Mouse (Mus musculus) hindbrain, postnatal 0 days (tissue): Measurements from ENCODE around the gene Rab3ip. TPM values are rescaled to one million over a fixed set of nuclear protein-coding genes. Genes with fewer than 3 reads are reported as not detected.

Experiments used
- ATAC-seq: fragments of 200-750 bp; cut with Nextera tagmentation; 2 replicates; pipeline ENCODE4 v1.8.0; 2017; ENCODE audit warnings: mild to moderate bottlenecking, moderate TSS enrichment, moderate library complexity
- DNase-seq: peaks from one replicate; pipeline ENCODE4 v3.0.0-alpha.2; 2015; ENCODE audit warnings: low spot score
- H3K27ac ChIP-seq: fragments of 300-500 bp; sonication (generic); 2 replicates; pipeline ENCODE4 v1.5.1; 2014; ENCODE audit warnings: mild to moderate bottlenecking
- H3K27me3 ChIP-seq: fragments of 300-500 bp; sonication (generic); 2 replicates; pipeline ENCODE4 v1.6.1; 2014; ENCODE audit warnings: low read length, mixed read lengths; ENCODE audit not compliant: insufficient read depth
- H3K36me3 ChIP-seq: fragments of 300-500 bp; sonication (generic); 2 replicates; pipeline ENCODE4 v1.6.1; 2014; ENCODE audit warnings: low read length, mixed read lengths; ENCODE audit not compliant: insufficient read depth
- H3K4me1 ChIP-seq: fragments of 300-500 bp; sonication (generic); 2 replicates; pipeline ENCODE4 v1.6.1; 2014; ENCODE audit warnings: antibody characterized with exemption, low read length, mixed read lengths; ENCODE audit not compliant: insufficient read depth
- H3K4me2 ChIP-seq: fragments of 300-500 bp; sonication (generic); 2 replicates; pipeline ENCODE4 v1.6.1; 2014; ENCODE audit warnings: low read depth, mild to moderate bottlenecking, low read length, moderate library complexity, mixed read lengths
- H3K4me3 ChIP-seq: fragments of 300-500 bp; sonication (generic); 2 replicates; pipeline ENCODE4 v1.5.1; 2014; ENCODE audit warnings: low read length
- H3K9ac ChIP-seq: fragments of 300-500 bp; sonication (generic); replicated peaks from 2 replicates; pipeline ENCODE4 v1.6.1; 2014; ENCODE audit warnings: mild to moderate bottlenecking, low read length, moderate library complexity, mixed read lengths
- H3K9me3 ChIP-seq: fragments of 300-500 bp; sonication (generic); 2 replicates; pipeline ENCODE4 v1.6.1; 2016; ENCODE audit warnings: low read length, mixed read lengths
- CTCF ChIP-seq: IDR thresholded peaks from 2 replicates; pipeline ENCODE4 v1.5.1; 2016; ENCODE audit warnings: antibody characterized with exemption, control low read depth, low read depth
- WGBS: fragments of 180-500 bp; shearing (Covaris S2); extraction: QIAGEN DNeasy Blood & Tissue Kit; methylation state at CpG from one replicate; pipeline ENCODE4 v1.1.7; 2014; 5-methylcytosine and 5-hydroxymethylcytosine counted together
- polyA plus RNA-seq: library from polyadenylated mRNA; unstranded; fragments of >200 nt; fragmentation: Nextera tagmentation; extraction: Ambion mirVana; gene quantifications from 2 replicates; pipeline ENCODE4 v1.2.1, GENCODE M21; 2015
- total RNA-seq: library from RNA; depleted of rRNA; stranded (reverse); fragments of >200 nt; gene quantifications from 2 replicates; pipeline ENCODE4 v1.2.3, GENCODE M21; 2014; rRNA removed

Gene Rab3ip
- total RNA-seq, result 130 and 134 TPM in 2 replicates
- polyA plus RNA-seq, result 38.7 and 39.9 TPM in 2 replicates

DNA sequence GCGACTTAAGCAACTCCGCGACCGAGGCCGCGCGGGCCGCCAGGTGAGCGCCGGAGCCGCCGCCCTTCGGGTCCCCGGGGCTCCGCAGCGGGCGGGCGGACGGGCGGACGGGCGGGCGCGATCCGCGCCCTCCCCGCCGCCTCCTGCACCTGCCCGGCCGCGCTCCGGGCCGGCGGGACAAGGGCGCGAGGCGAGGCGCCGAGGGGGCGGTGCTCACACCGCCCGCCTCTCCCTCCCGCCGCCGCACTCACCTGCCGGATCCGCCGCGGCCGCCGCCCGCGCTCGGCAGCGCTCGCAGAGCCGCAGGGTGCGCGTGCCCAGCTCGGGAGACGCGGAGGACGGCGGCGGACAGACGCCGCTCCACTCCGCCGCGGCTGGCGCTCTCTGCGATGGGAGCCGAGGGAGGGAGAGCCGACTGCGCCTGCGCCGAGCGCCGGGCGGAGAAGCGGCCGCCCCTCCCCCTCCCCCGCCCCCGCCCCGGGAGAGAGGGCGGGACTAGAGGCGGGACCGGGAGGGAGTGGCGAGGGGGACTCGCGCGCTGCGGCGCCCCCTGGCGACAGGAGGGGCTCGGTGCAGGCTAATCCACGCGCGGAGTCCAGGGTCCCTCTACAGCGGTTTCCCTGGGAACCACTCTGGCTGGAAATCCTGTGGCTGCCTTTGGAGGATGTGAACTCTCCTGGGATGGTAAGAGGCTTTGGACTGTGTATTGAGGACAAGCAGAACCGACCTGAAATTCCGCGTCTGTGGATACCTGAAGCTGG lies at the start of gene Rab3ip:
Gene Rab3ip (minus strand): TSS at position 761 of the 761 bp plus-strand sequence.
- under 1% methylated on average over 39 of the region's 103 CpGs for WGBS
- no peaks in the 10 kb centered on the region for H3K27me3 ChIP-seq
- peak; percentile 96 for DNase-seq

GRCm38 (mm10) chr10:116998716-116999455 lies 48.3 kb upstream of the Rab3ip start:
- H3K9me3 ChIP-seq, result no peaks in the 10 kb centered on the region
- H3K36me3 ChIP-seq, result no peaks in the 10 kb centered on the region
- H3K4me3 ChIP-seq, result no peak overlapping the region
- H3K27ac ChIP-seq, result no peak overlapping the region
- ATAC-seq (no peak), DNase-seq (no peak)
- WGBS, result 82% methylated on average over 17 of the region's 17 CpGs
- H3K9ac ChIP-seq, result no peak overlapping the region
- H3K4me2 ChIP-seq, result no peak overlapping the region
- H3K4me1 ChIP-seq, result no peaks in the 10 kb centered on the region
- no peak for TF ChIP-seq CTCF
- no peaks in the 10 kb centered on the region for H3K27me3 ChIP-seq

More for the DNA sequence above, at the start of gene Rab3ip:
- peak within 1 kb of the TSS; percentile 85 for H3K4me3 ChIP-seq
- no peaks in the 10 kb centered on the region for H3K36me3 ChIP-seq
- peak within 1 kb of the TSS; percentile 78 for H3K4me2 ChIP-seq
- H3K9ac ChIP-seq, result peak within 1 kb of the TSS; percentile 66
- peak; percentile 98 for ATAC-seq
- peak; percentile 79 for TF ChIP-seq CTCF
- no peaks in the 10 kb centered on the region for H3K9me3 ChIP-seq
- peak within 1 kb of the TSS; percentile 81 for H3K27ac ChIP-seq
- H3K4me1 ChIP-seq, result peaks cover 3% of the 10 kb centered on the region; the same call in 1 of the 2 replicates

GRCm38 (mm10) chr10:116996236-116996600 lies 45.6 kb upstream of the Rab3ip start:
- no peak for TF ChIP-seq CTCF
- no peaks in the 10 kb centered on the region for H3K36me3 ChIP-seq

GRCm38 (mm10) chr10:116995584-116996235 lies 45.1 kb upstream of the Rab3ip start:
- Histone ChIP-seq H3K4me2 (no peak overlapping the region), H3K27ac (no peak overlapping the region), H3K4me3 (no peak overlapping the region), H3K9ac (no peak overlapping the region), H3K27me3 (no peaks in the 10 kb centered on the region), H3K9me3 (no peaks in the 10 kb centered on the region), H3K4me1 (no peaks in the 10 kb centered on the region), H3K36me3 (no peaks in the 10 kb centered on the region)
- WGBS, result 78% methylated on average over 6 of the region's 6 CpGs
- DNase-seq (no peak), ATAC-seq (no peak)
- TF ChIP-seq CTCF, result no peak

More at GRCm38 (mm10) chr10:116996236-116996600, 45.6 kb upstream of the Rab3ip start:
- no peaks in the 10 kb centered on the region for H3K9me3 ChIP-seq
- ATAC-seq, result no peak
- 74% methylated on average over 6 of the region's 6 CpGs for WGBS
- no peak overlapping the region for H3K9ac ChIP-seq
- no peak overlapping the region for H3K4me3 ChIP-seq
- H3K4me2 ChIP-seq, result no peak overlapping the region
- H3K4me1 ChIP-seq, result no peaks in the 10 kb centered on the region
- no peaks in the 10 kb centered on the region for H3K27me3 ChIP-seq
- no peak for DNase-seq
- no peak overlapping the region for H3K27ac ChIP-seq

GRCm38 (mm10) chr10:116995162-116995561 lies 44.6 kb upstream of the Rab3ip start:
- Histone ChIP-seq H3K36me3 (no peaks in the 10 kb centered on the region), H3K9me3 (no peaks in the 10 kb centered on the region), H3K9ac (no peak overlapping the region), H3K4me2 (no peak overlapping the region), H3K27ac (no peak overlapping the region), H3K27me3 (no peaks in the 10 kb centered on the region), H3K4me3 (no peak overlapping the region), H3K4me1 (no peaks in the 10 kb centered on the region)
- ATAC-seq (no peak), DNase-seq (no peak)
- TF ChIP-seq CTCF, result no peak
- 88% methylated on average over 5 of the region's 5 CpGs for WGBS

DNA sequence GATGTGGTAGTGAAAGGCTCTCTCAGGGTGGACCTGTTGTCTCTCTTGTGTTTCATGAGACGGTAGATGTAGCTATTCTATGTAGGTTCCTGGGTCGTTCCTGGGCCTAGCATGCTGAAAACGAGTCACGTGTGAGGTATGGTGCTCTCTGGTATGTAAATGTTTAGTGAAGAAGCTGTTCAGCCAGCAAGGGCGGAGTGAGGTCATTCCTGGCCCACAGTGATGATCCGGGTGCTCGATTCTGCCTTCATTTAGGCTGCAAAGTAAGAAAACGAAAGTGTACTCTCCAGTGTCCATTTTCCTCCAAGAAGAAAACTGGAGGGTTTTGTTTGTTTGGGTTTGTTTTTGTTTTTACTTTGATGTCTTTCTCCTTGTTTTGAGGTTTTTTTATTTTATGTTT lies 43.4 kb upstream of the Rab3ip start:
- DNase-seq (no peak), ATAC-seq (no peak)
- Histone ChIP-seq H3K9me3 (no peaks in the 10 kb centered on the region), H3K4me3 (no peak overlapping the region), H3K27ac (no peak overlapping the region), H3K4me2 (no peak overlapping the region), H3K9ac (no peak overlapping the region), H3K4me1 (no peaks in the 10 kb centered on the region), H3K36me3 (no peaks in the 10 kb centered on the region), H3K27me3 (no peaks in the 10 kb centered on the region)
- WGBS, result 91% methylated on average over 8 of the region's 8 CpGs
- no peak for TF ChIP-seq CTCF
